Mouse (Mus musculus): ENCODE measurements at regions not wholly inside any gene's neighbourhood (a gene's known extent, or its start where the extent isn't known, plus 50 kb on each side); places are given as distances from the start of the nearest gene placed in this dataset.

- no peak for TF ChIP-seq CHD2 (IDR thresholded peaks at IDR 0.05; ENCODE audit: low read depth, low read length)
- TF ChIP-seq MAFK (IDR thresholded peaks at IDR 0.05; ENCODE audit: insufficient read depth, low read depth, low read length) = no peak
- TF ChIP-seq HCFC1 (IDR thresholded peaks at IDR 0.05; ENCODE audit: borderline replicate concordance, insufficient read depth, low read length) = no peak
- TF ChIP-seq ZC3H11A (IDR thresholded peaks at IDR 0.05; ENCODE audit: borderline replicate concordance, low read depth, low read length) = no peak
These were observed 305.4 kb downstream of the Hdgfl1 start for GRCm38 (mm10) chr13:26464523-26464922.
